Mouse (Mus musculus): ENCODE results near the gene Lmbr1l. TPM values are rescaled to one million over a fixed set of nuclear protein-coding genes. Genes with fewer than 3 reads are reported as not detected.
"Not testable (repeated sequence)": the region's sequence is repeated elsewhere in the genome, so short reads cannot be mapped to it uniquely, and the experiment has no call there.

Lmbr1l gene
- polyA plus RNA-seq, 1 experiment from 2014 or later: 8.1 TPM

DNA sequence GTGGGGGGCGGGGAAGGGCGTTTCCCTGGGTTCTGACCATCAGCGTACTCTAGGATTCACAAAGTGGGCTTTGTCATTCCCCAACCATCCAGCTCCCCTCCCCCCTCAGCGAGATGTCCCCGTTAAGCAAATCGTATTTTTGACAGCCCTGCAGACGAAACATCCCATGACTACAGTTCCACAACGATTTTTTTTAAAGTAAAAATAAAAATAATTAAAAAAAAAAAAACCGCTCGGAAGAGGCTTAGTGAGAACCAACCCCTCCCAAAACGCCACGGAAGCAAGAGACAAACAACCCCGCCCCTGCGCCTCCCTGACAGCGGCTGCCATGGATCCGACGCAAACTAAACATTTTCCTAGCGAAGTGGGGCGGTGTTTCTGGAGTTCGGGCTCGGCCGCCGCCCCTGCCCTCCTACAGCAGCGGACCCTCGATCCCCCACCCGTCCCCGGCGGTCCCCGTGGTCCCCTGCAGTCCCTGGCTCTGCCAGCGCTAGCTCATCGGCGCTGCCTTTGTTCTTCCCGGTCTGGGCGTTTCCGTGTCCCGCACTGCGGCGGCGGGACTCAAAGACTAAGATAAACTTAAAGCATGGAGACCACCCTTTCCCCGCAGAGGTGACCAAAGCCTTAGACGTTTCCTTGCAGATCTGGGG, 34.8 kb upstream of the Lmbr1l start:
- H3K36me3 ChIP-seq (replicated peaks; ENCODE audit: control insufficient read depth, insufficient read depth): peaks cover 33% of the 10 kb centered on the region
- WGBS: under 1% methylated on average over 41 of the region's 41 CpGs
- H3K27me3 ChIP-seq (ENCODE audit: control insufficient read depth, insufficient read depth, low read length): no peaks in the 10 kb centered on the region
- H3K4me3 ChIP-seq (replicated peaks; ENCODE audit: low read length): peak overlapping the region; percentile 91
- no peaks in the 10 kb centered on the region for H3K9me3 ChIP-seq (ENCODE audit: control insufficient read depth, low read length)
- DNase-seq (ENCODE audit: low spot score) (peak; percentile 77), ATAC-seq (ENCODE audit: low FRiP score) (peak; percentile 42)
- peaks cover 17% of the 10 kb centered on the region for H3K4me1 ChIP-seq (replicated peaks; ENCODE audit: control insufficient read depth, insufficient read depth, low read length)
- peak overlapping the region; percentile 100 for H3K9ac ChIP-seq
- H3K27ac ChIP-seq: peak overlapping the region; percentile 100
- H3K4me2 ChIP-seq (replicated peaks): peak overlapping the region; percentile 65

DNA sequence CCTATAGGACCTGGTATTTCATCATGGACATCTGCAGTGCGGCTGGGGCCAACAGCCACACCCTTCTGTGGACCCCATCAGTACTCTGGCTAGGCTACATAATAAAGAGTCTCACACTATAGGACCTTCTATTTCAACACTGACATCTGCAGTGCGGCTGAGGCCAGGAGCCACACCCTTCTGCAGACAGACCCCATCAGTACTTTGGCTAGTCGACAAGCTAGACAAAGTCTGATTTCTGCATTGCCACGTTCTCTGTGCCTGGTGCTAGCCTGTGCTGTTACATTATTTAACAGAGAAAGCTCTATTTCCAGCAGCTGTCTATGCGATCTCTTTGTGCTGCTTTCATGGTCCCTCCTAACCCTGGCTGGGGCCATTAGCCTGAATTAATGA, 34.0 kb upstream of the Lmbr1l start:
- Histone ChIP-seq H3K4me1 (replicated peaks; ENCODE audit: control insufficient read depth, insufficient read depth, low read length) (peaks cover 18% of the 10 kb centered on the region), H3K4me3 (replicated peaks; ENCODE audit: low read length) (peak overlapping the region; percentile 91), H3K4me2 (replicated peaks) (peak overlapping the region; percentile 65), H3K27me3 (ENCODE audit: control insufficient read depth, insufficient read depth, low read length) (no peaks in the 10 kb centered on the region), H3K36me3 (replicated peaks; ENCODE audit: control insufficient read depth, insufficient read depth) (peaks cover 33% of the 10 kb centered on the region), H3K9ac (peak overlapping the region; percentile 100), H3K27ac (peak overlapping the region; percentile 100), H3K9me3 (ENCODE audit: control insufficient read depth, low read length) (no peaks in the 10 kb centered on the region)
- ATAC-seq (ENCODE audit: low FRiP score) (peak; percentile 21), DNase-seq (ENCODE audit: low spot score) (peak; percentile 77)
- WGBS: 3% methylated on average over 5 of the region's 5 CpGs

DNA sequence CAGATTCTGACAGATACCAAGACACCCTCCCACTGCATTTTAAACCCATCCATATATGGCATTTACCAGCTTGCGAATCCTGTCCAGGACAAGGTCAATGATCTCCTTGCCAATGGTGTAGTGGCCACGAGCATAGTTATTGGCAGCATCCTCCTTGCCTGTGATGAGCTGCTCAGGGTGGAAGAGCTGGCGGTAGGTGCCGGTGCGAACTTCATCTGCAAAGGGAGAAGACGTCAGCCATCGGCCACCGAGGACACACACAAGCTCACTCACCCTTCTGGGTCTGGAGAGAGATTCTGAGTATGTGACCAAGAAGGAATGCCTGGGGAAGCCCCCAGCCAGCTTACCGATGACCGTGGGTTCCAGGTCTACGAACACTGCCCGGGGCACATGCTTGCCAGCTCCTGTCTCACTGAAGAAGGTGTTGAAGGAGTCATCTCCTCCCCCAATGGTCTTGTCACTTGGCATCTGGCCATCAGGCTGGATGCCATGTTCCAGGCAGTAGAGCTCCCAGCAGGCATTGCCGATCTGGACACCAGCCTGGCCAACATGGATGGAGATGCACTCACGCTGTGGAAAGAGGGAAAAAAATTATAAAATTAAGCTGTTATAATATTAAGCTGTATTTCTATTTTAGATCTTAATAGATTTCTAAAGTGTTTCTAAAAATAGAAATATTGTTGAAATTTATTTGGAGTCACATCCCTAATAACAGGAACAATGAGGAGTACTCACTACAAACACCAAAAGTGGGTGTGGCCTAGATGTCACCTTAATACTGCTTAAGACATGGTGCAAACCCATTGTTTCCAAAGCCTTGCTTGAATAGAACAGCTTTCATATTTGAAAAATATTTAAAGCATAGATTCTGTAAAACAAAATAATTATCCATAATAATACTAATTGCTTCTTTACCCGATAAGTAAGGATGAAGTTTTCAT, 33.4 kb upstream of the Lmbr1l start:
- Histone ChIP-seq H3K4me2 (replicated peaks) (peak overlapping the region; percentile 65), H3K4me1 (replicated peaks; ENCODE audit: control insufficient read depth, insufficient read depth, low read length) (peaks cover 14% of the 10 kb centered on the region), H3K36me3 (replicated peaks; ENCODE audit: control insufficient read depth, insufficient read depth) (peaks cover 33% of the 10 kb centered on the region), H3K27ac (peak overlapping the region; percentile 100), H3K9ac (peak overlapping the region; percentile 100), H3K4me3 (replicated peaks; ENCODE audit: low read length) (peak overlapping the region; percentile 91)
- H3K27me3 ChIP-seq (ENCODE audit: control insufficient read depth, insufficient read depth, low read length); ATAC-seq (ENCODE audit: low FRiP score); H3K9me3 ChIP-seq (ENCODE audit: control insufficient read depth, low read length): not testable (repeated sequence)
- WGBS: 35% methylated on average over 11 of the region's 15 CpGs
- DNase-seq (ENCODE audit: low spot score): peak; percentile 72

DNA sequence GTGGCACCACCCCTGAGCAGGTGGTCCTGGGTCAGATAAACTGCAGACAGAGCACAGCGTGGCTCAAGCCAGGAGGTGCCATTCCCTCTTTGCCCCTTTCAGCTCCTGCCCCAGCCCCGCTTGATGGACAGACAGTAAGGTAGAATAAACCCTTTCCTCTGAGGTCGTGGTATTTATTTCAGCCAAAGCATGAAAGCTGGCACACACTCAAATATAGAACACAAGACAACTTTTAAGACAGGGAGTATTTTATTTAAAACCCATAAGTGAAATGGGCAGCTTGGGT, 31.5 kb upstream of the Lmbr1l start:
- peak overlapping the region; percentile 62 for H3K27ac ChIP-seq
- 25% methylated on average over 3 of the region's 3 CpGs for WGBS
- DNase-seq (ENCODE audit: low spot score): peak; percentile 45

DNA sequence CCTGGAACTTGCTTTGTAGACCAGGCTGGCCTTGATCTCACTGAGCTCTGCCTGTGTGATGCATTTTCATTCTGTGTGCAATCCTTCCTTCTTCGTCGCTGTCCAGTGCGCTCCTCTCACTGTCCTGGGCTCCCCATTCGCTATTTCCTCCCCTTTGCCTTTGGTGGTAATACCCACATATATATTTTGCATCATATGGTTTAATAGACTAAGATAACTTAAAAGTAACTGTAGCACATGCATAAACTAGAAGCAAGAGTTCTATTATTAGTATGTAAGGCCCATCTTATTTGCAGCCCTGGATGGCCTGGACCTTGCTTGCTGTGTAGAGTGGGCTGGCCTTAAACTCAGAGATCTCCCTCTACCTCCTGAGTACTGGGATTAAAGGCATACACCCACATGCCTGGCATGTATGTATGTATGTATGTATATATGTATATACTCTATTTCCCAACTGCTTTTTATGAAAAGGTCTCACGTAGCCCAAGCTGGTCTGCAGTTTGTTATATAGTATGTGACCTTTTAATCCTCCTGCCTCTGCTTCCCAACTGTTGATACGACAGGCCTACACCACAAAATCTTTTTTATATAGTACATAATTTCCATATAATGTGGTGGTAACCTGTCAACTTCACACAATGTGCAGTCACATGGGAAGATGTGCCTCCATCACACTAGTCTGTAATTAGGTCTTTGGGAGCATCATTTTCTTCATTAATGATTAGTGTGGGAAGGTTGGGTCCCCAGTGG, 31.0 kb upstream of the Lmbr1l start:
- DNase-seq (ENCODE audit: low spot score) (peak; percentile 53), ATAC-seq (ENCODE audit: low FRiP score) (peak; percentile 12; the same call in 1 of the 2 replicates)
- H3K27ac ChIP-seq: peak overlapping the region; percentile 62
- H3K27me3 ChIP-seq (ENCODE audit: control insufficient read depth, insufficient read depth, low read length): no peaks in the 10 kb centered on the region
- H3K36me3 ChIP-seq (replicated peaks; ENCODE audit: control insufficient read depth, insufficient read depth): peaks cover 33% of the 10 kb centered on the region
- peak overlapping the region; percentile 89 for H3K4me2 ChIP-seq (replicated peaks)
- peak overlapping the region; percentile 41 for H3K4me3 ChIP-seq (replicated peaks; ENCODE audit: low read length)
- H3K9ac ChIP-seq: peak overlapping the region; percentile 78
- peaks cover 5% of the 10 kb centered on the region; the same call in 1 of the 2 replicates for H3K4me1 ChIP-seq (replicated peaks; ENCODE audit: control insufficient read depth, insufficient read depth, low read length)
- 43% methylated on average over 6 of the region's 6 CpGs for WGBS
- no peaks in the 10 kb centered on the region for H3K9me3 ChIP-seq (ENCODE audit: control insufficient read depth, low read length)

More for the DNA sequence above, 31.5 kb upstream of the Lmbr1l start:
- H3K4me3 ChIP-seq (replicated peaks; ENCODE audit: low read length): peak overlapping the region; percentile 41
- peak overlapping the region; percentile 78 for H3K9ac ChIP-seq
- H3K36me3 ChIP-seq (replicated peaks; ENCODE audit: control insufficient read depth, insufficient read depth): peaks cover 33% of the 10 kb centered on the region
- no peak for ATAC-seq (ENCODE audit: low FRiP score)
- H3K4me1 ChIP-seq (replicated peaks; ENCODE audit: control insufficient read depth, insufficient read depth, low read length): peaks cover 5% of the 10 kb centered on the region; the same call in 1 of the 2 replicates
- no peaks in the 10 kb centered on the region for H3K9me3 ChIP-seq (ENCODE audit: control insufficient read depth, low read length)
- no peaks in the 10 kb centered on the region for H3K27me3 ChIP-seq (ENCODE audit: control insufficient read depth, insufficient read depth, low read length)
- H3K4me2 ChIP-seq (replicated peaks): peak overlapping the region; percentile 89

DNA sequence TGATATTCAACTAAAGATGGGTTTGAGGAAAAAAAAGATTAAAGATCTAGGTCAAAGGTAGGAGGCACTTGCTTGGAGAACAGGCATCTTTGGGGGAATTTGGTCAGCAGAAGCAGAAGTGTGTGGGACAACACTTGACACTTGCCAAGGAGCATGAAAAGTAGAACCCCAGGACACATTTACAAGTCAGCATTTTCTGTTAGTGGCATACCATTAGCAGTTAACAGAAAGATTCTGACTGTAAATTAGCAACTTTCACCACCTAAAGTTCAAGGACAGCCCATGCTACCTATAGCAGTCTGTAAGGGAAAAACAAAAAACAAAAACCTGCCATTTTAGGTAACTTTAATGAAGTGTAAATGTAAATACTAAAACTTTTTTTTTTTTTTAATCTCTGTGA, 30.4 kb upstream of the Lmbr1l start:
- Histone ChIP-seq H3K4me3 (replicated peaks; ENCODE audit: low read length) (peak overlapping the region; percentile 41), H3K4me1 (replicated peaks; ENCODE audit: control insufficient read depth, insufficient read depth, low read length) (peaks cover 5% of the 10 kb centered on the region; the same call in 1 of the 2 replicates), H3K4me2 (replicated peaks) (peak overlapping the region; percentile 89), H3K9me3 (ENCODE audit: control insufficient read depth, low read length) (no peaks in the 10 kb centered on the region), H3K27ac (peak overlapping the region; percentile 62), H3K9ac (peak overlapping the region; percentile 78), H3K27me3 (ENCODE audit: control insufficient read depth, insufficient read depth, low read length) (no peaks in the 10 kb centered on the region), H3K36me3 (replicated peaks; ENCODE audit: control insufficient read depth, insufficient read depth) (peaks cover 33% of the 10 kb centered on the region)
- DNase-seq (ENCODE audit: low spot score) (no peak), ATAC-seq (ENCODE audit: low FRiP score) (no peak)

DNA sequence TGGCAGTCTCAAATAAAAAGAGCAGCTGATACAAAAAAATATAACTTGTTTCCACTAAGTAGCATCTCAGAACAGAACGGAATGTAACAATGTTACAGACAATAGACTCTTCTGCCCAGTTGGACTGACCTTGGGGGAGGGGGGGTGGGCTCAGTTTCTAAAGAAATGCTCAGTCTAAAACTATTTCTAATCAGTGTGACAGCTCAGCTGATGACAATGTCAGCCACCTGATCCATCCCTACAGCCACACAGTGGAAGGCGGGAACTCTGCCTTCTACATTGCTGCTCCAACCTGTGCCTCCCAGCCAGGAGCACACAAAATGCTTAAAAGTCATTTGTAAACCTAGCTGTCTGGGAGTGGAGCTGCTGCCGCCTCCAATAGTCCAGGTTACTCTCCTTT, 29.9 kb upstream of the Lmbr1l start:
- Histone ChIP-seq H3K9me3 (ENCODE audit: control insufficient read depth, low read length) (no peaks in the 10 kb centered on the region), H3K27ac (peak overlapping the region; percentile 62), H3K4me3 (replicated peaks; ENCODE audit: low read length) (peak overlapping the region; percentile 41; the same call in 1 of the 2 replicates), H3K4me1 (replicated peaks; ENCODE audit: control insufficient read depth, insufficient read depth, low read length) (peaks cover 5% of the 10 kb centered on the region; the same call in 1 of the 2 replicates), H3K36me3 (replicated peaks; ENCODE audit: control insufficient read depth, insufficient read depth) (peaks cover 33% of the 10 kb centered on the region), H3K9ac (peak overlapping the region; percentile 78), H3K4me2 (replicated peaks) (peak overlapping the region; percentile 89), H3K27me3 (ENCODE audit: control insufficient read depth, insufficient read depth, low read length) (no peaks in the 10 kb centered on the region)
- ATAC-seq (ENCODE audit: low FRiP score): no peak
- WGBS: 23% methylated on average over 3 of the region's 3 CpGs
- DNase-seq (ENCODE audit: low spot score): no peak

DNA sequence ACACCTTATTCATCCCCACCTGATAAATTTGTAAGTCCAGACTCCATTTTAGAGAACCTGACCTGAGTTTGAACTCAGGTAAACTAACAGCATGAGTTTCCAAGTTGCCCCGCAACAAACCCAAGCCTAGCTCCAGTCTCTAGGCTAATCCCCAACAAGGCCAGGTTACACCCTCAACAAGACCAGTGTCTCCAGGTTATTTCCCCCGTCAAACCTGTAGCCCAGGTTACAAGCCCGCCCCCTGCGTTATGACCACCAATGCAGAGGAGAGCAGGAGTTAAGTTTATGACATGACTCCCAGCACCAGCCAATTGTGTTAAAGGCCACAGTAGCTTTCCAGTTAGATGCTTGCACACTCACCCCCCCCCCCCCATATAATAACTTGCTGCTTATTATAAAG, 25.1 kb upstream of the Lmbr1l start:
- no peaks in the 10 kb centered on the region; the same call in 1 of the 2 replicates for H3K36me3 ChIP-seq (replicated peaks; ENCODE audit: control insufficient read depth, insufficient read depth)
- H3K9me3 ChIP-seq (ENCODE audit: control insufficient read depth, low read length): no peaks in the 10 kb centered on the region
- H3K4me2 ChIP-seq (replicated peaks): no peak overlapping the region
- WGBS: 78% methylated on average over 4 of the region's 4 CpGs
- no peaks in the 10 kb centered on the region for H3K27me3 ChIP-seq (ENCODE audit: control insufficient read depth, insufficient read depth, low read length)
- peaks cover 3% of the 10 kb centered on the region; the same call in 1 of the 2 replicates for H3K4me1 ChIP-seq (replicated peaks; ENCODE audit: control insufficient read depth, insufficient read depth, low read length)
- DNase-seq (ENCODE audit: low spot score) (no peak), ATAC-seq (ENCODE audit: low FRiP score) (no peak)
- no peak overlapping the region for H3K27ac ChIP-seq
- H3K9ac ChIP-seq: no peak overlapping the region
- no peak overlapping the region for H3K4me3 ChIP-seq (replicated peaks; ENCODE audit: low read length)

DNA sequence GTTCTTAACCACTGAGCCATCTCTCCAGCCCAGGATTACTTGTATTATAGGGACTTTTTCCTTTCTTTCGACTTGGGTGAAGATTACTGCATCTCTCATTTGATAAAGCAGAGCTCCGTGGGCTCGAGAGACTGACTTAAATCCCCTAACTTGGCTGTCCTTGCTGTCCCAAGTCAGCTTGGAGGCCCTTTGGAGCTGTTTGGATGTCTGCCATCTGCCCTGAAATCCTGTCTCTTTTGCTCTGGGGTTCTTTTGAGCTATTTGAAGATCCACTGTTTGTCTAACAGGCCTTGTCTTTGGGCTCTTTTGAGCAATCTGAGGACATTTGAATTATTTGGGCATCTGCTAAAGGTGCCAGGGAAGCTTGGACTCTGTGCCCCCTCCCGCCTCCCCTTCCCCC, 24.1 kb upstream of the Lmbr1l start:
- Histone ChIP-seq H3K4me3 (replicated peaks; ENCODE audit: low read length) (no peak overlapping the region), H3K27me3 (ENCODE audit: control insufficient read depth, insufficient read depth, low read length) (no peaks in the 10 kb centered on the region), H3K9me3 (ENCODE audit: control insufficient read depth, low read length) (no peaks in the 10 kb centered on the region), H3K36me3 (replicated peaks; ENCODE audit: control insufficient read depth, insufficient read depth) (no peaks in the 10 kb centered on the region), H3K4me2 (replicated peaks) (no peak overlapping the region), H3K4me1 (replicated peaks; ENCODE audit: control insufficient read depth, insufficient read depth, low read length) (no peaks in the 10 kb centered on the region), H3K9ac (no peak overlapping the region), H3K27ac (no peak overlapping the region)
- DNase-seq (ENCODE audit: low spot score): no peak
- ATAC-seq (ENCODE audit: low FRiP score): no peak
- 83% methylated on average over 4 of the region's 4 CpGs for WGBS
